Mouse (Mus musculus) hindbrain, embryonic 11.5 days (tissue): Measurements from ENCODE around the gene Csrp2. TPM values are rescaled to one million over a fixed set of nuclear protein-coding genes. Genes with fewer than 3 reads are reported as not detected.

Experiments used
- ATAC-seq: fragments of 200-750 bp; cut with Nextera tagmentation; 2 replicates; pipeline ENCODE4 v1.8.0; 2017; ENCODE audit warnings: mild to moderate bottlenecking, moderate TSS enrichment, moderate library complexity; ENCODE audit not compliant: low FRiP score
- DNase-seq: peaks from one replicate; pipeline ENCODE4 v3.0.0-alpha.2; 2015; ENCODE audit warnings: low spot score
- H3K27ac ChIP-seq: fragments of 300-500 bp; sonication (generic); 2 replicates; pipeline ENCODE4 v1.5.1; 2014; ENCODE audit warnings: mild to moderate bottlenecking, low read depth, low read length
- H3K27me3 ChIP-seq: fragments of 300-500 bp; sonication (generic); 2 replicates; pipeline ENCODE4 v1.6.1; 2014; ENCODE audit warnings: mild to moderate bottlenecking, low read length, moderate library complexity, mixed read lengths; ENCODE audit not compliant: control insufficient read depth, insufficient read depth
- H3K36me3 ChIP-seq: fragments of 300-500 bp; sonication (generic); 2 replicates; pipeline ENCODE4 v1.6.1; 2014; ENCODE audit warnings: mild to moderate bottlenecking, low read length, moderate library complexity, mixed read lengths; ENCODE audit not compliant: control insufficient read depth, insufficient read depth
- H3K4me1 ChIP-seq: fragments of 300-500 bp; sonication (generic); replicated peaks from 2 replicates; pipeline ENCODE4 v1.6.1; 2014; ENCODE audit warnings: low read length, mixed read lengths; ENCODE audit not compliant: control insufficient read depth, insufficient read depth
- H3K4me2 ChIP-seq: fragments of 300-500 bp; sonication (generic); replicated peaks from 2 replicates; pipeline ENCODE4 v1.6.1; 2014; ENCODE audit warnings: mild to moderate bottlenecking, low read depth, low read length
- H3K4me3 ChIP-seq: fragments of 300-500 bp; sonication (generic); 2 replicates; pipeline ENCODE4 v1.5.1; 2014; ENCODE audit warnings: low read depth, low read length
- H3K9ac ChIP-seq: fragments of 300-500 bp; sonication (generic); 2 replicates; pipeline ENCODE4 v1.6.1; 2014; ENCODE audit warnings: low read depth, low read length
- H3K9me3 ChIP-seq: fragments of 300-500 bp; sonication (generic); 2 replicates; pipeline ENCODE4 v1.6.1; 2016; ENCODE audit warnings: low read length; ENCODE audit not compliant: control insufficient read depth
- WGBS: fragments of 180-500 bp; shearing (Covaris S2); extraction: QIAGEN DNeasy Blood & Tissue Kit; methylation state at CpG from one replicate; pipeline ENCODE4 v1.1.7; 2014; 5-methylcytosine and 5-hydroxymethylcytosine counted together
- polyA plus RNA-seq: library from polyadenylated mRNA; unstranded; fragments of >200 nt; fragmentation: Nextera tagmentation; extraction: Ambion mirVana; gene quantifications from 2 replicates; pipeline ENCODE4 v1.2.1, GENCODE M21; 2014

The Csrp2 gene
- polyA plus RNA-seq, 1 experiment from 2014 or later: 150 TPM

- Histone ChIP-seq H3K27ac (no peak overlapping the region), H3K4me3 (no peak overlapping the region), H3K9me3 (no peaks in the 10 kb centered on the region), H3K4me2 (no peak overlapping the region), H3K36me3 (no peaks in the 10 kb centered on the region), H3K27me3 (no peaks in the 10 kb centered on the region), H3K4me1 (no peaks in the 10 kb centered on the region), H3K9ac (no peak overlapping the region)
- 88% methylated on average over 1 of the region's 1 CpGs for WGBS
- ATAC-seq (no peak), DNase-seq (no peak)
These were observed 31.5 kb downstream of the Csrp2 start for GRCm38 (mm10) chr10:110951112-110951511.

DNA sequence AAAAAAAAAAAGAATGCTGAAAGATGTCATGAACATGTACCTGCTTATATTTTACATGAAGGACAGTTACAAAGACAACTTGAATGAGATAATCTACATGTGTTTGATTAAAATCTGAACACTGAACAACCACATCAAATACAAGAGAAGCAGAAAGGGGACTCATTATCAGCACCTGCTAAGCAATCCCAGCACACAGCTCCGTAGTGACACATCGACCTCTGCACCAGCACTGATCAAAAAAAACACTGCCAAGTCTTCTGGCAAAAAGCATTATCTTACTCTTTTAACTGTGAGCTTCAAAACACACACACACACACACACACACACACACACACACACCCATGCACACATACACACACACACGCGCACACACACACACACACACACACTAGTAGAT is 32.2 kb downstream of the Csrp2 start:
- ATAC-seq: no peak
- Histone ChIP-seq H3K9me3 (no peaks in the 10 kb centered on the region), H3K4me1 (no peaks in the 10 kb centered on the region), H3K4me2 (no peak overlapping the region), H3K36me3 (no peaks in the 10 kb centered on the region), H3K9ac (no peak overlapping the region), H3K27me3 (no peaks in the 10 kb centered on the region), H3K4me3 (no peak overlapping the region), H3K27ac (no peak overlapping the region)
- 90% methylated on average over 4 of the region's 4 CpGs for WGBS
- DNase-seq: no peak

DNA sequence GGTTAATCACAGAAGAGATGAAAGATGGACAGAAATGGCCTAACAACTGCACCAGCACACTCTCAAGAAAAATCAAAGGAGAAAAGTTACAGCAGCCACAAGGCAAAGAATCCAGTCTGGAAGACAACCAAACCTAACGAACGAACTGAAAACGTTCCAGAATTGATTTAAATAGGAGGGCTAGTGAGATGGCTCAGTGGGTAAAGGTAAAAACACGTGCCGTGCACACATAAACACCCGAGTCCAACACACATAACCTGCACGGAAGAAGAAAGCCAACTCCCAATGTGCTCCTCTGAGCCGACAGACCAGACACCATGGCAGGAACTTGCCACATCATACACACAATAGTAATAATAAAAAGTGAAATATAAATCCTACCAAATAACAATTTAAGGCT is 32.7 kb downstream of the Csrp2 start:
- Histone ChIP-seq H3K4me1 (no peaks in the 10 kb centered on the region), H3K4me2 (no peak overlapping the region), H3K36me3 (no peaks in the 10 kb centered on the region), H3K4me3 (no peak overlapping the region), H3K27ac (no peak overlapping the region), H3K9ac (no peak overlapping the region), H3K27me3 (no peaks in the 10 kb centered on the region), H3K9me3 (no peaks in the 10 kb centered on the region)
- DNase-seq: no peak
- no peak for ATAC-seq
- 96% methylated on average over 8 of the region's 8 CpGs for WGBS

DNA sequence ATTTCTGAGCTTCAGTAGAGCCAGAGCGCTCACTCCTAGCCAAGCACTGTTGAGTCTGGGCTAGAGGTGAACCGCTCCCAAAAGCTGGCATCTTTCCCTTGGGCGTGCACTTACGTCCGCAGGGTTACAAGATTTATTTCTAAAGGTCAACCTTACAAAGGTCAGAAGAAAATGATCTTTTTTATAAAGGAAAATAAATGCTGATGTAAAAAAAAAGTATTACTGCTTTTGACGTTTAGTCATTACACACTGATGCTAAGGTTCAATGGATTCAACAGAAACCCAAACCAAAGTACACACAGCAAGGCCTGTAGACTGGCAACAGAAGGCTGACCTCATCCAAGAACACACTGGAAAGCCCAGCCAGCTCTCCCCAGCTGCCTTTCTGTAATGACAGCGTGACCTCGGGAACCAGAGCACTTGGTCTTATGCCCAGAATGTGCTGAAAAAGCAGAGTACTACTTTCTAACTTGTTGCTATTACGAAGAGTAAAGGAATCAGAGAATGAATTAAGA is 33.4 kb downstream of the Csrp2 start:
- no peak for ATAC-seq
- Histone ChIP-seq H3K27me3 (no peaks in the 10 kb centered on the region), H3K4me1 (no peaks in the 10 kb centered on the region), H3K27ac (no peak overlapping the region), H3K9ac (no peak overlapping the region), H3K4me2 (no peak overlapping the region), H3K36me3 (no peaks in the 10 kb centered on the region), H3K4me3 (no peak overlapping the region), H3K9me3 (no peaks in the 10 kb centered on the region)
- 89% methylated on average over 9 of the region's 9 CpGs for WGBS
- DNase-seq: no peak

GRCm38 (mm10) chr10:110958879-110959278 is 39.3 kb downstream of the Csrp2 start:
- Histone ChIP-seq H3K4me3 (no peak overlapping the region), H3K4me1 (no peaks in the 10 kb centered on the region), H3K9me3 (no peaks in the 10 kb centered on the region), H3K9ac (no peak overlapping the region), H3K4me2 (no peak overlapping the region), H3K36me3 (no peaks in the 10 kb centered on the region), H3K27ac (no peak overlapping the region), H3K27me3 (no peaks in the 10 kb centered on the region)
- DNase-seq (no peak), ATAC-seq (no peak)
- 94% methylated on average over 6 of the region's 6 CpGs for WGBS

DNA sequence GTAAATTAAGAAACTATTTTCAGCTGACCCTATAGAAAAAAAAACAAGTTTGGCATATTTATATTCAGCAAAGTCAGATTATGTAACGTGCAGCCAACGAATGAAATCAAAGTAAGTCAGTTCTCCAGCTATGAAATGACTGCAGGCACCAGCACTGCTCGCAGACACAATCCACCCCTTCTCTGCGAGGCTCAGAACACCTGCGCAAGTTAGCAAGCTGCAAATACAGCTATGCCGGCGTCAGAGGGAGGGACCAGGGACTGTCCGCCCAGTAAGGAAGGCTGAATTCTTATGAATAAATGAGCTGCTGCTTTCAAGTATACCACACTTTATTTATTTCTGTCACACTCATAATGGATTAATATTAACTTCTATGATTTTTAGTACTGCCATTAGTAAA is 40.2 kb downstream of the Csrp2 start:
- Histone ChIP-seq H3K4me3 (no peak overlapping the region), H3K4me1 (no peaks in the 10 kb centered on the region), H3K36me3 (no peaks in the 10 kb centered on the region), H3K27ac (no peak overlapping the region), H3K27me3 (no peaks in the 10 kb centered on the region), H3K4me2 (no peak overlapping the region), H3K9ac (no peak overlapping the region), H3K9me3 (no peaks in the 10 kb centered on the region)
- WGBS: 94% methylated on average over 8 of the region's 8 CpGs
- DNase-seq: no peak
- ATAC-seq: no peak

GRCm38 (mm10) chr10:110960841-110961240 is 41.3 kb downstream of the Csrp2 start:
- no peaks in the 10 kb centered on the region for H3K27me3 ChIP-seq

DNA sequence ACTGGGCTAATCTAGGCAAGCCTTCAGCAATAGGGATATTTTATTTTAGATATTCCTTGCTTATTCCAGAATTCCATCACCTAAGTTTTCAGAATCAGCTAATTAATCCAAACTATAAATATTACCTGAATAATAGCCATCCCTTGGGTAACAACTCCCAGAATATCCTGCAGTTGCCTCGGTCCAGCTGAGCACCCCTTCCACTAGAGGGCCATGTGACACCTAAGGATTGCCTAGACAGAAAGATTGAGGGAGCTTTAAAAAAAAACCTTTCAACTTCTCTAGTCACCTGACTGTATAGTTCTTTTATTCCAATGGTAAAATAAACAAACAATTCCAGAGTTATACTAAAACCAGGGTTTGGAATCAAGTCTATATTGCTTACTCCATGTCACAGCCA is 42.6 kb downstream of the Csrp2 start:
- Histone ChIP-seq H3K36me3 (no peaks in the 10 kb centered on the region), H3K9me3 (no peaks in the 10 kb centered on the region), H3K27ac (no peak overlapping the region), H3K27me3 (no peaks in the 10 kb centered on the region), H3K4me1 (no peaks in the 10 kb centered on the region), H3K9ac (no peak overlapping the region), H3K4me3 (no peak overlapping the region), H3K4me2 (no peak overlapping the region)
- DNase-seq (no peak), ATAC-seq (no peak)
- 43% methylated on average over 1 of the region's 1 CpGs for WGBS

More at GRCm38 (mm10) chr10:110960841-110961240, 41.3 kb downstream of the Csrp2 start:
- DNase-seq (no peak), ATAC-seq (no peak)
- H3K9me3 ChIP-seq: no peaks in the 10 kb centered on the region
- no peaks in the 10 kb centered on the region for H3K4me1 ChIP-seq
- no peak overlapping the region for H3K4me3 ChIP-seq
- H3K9ac ChIP-seq: no peak overlapping the region
- H3K27ac ChIP-seq: no peak overlapping the region
- H3K4me2 ChIP-seq: no peak overlapping the region
- no peaks in the 10 kb centered on the region for H3K36me3 ChIP-seq
- WGBS: 95% methylated on average over 6 of the region's 6 CpGs

DNA sequence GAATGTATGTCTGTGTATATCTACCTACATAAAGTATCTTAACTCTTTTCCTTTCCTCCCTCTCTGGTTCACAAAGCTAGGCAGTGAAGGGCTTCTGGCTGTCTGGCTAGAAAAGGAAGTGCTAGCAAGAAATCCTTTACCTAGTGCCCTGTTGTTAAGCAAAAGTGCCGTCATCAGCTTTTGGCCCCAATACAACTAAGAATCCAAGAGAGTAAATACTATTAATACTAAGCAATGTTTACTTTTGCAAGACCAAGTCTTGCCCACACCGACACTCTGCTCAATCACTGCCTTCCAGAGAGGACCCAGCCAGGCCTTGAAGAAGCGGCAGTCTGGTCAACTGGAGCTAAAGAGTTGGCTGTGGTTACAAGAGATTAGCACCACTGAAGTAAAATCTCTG is 51.5 kb downstream of the Csrp2 start:
- 92% methylated on average over 3 of the region's 3 CpGs for WGBS
- no peaks in the 10 kb centered on the region for H3K4me1 ChIP-seq
- H3K27ac ChIP-seq: no peak overlapping the region
- H3K9ac ChIP-seq: no peak overlapping the region
- H3K36me3 ChIP-seq: 0 out of 2 replicates have a peak, but pooled peaks cover 2% of the 10 kb centered on the region
- no peak overlapping the region for H3K4me3 ChIP-seq
- ATAC-seq (no peak), DNase-seq (no peak)
- no peak overlapping the region for H3K4me2 ChIP-seq
- H3K9me3 ChIP-seq: no peaks in the 10 kb centered on the region
- no peaks in the 10 kb centered on the region for H3K27me3 ChIP-seq
